Mouse (Mus musculus): ENCODE measurements at regions not wholly inside any gene's neighbourhood (a gene's known extent, or its start where the extent isn't known, plus 50 kb on each side); places are given as distances from the start of the nearest gene placed in this dataset.
A peak's percentile ranks its signal among the peaks of the same experiment; 100 is the strongest.
"Not testable (repeated sequence)": the region's sequence is repeated elsewhere in the genome, so short reads cannot be mapped to it uniquely, and the experiment has no call there.

- no peak for DNase-seq (ENCODE audit: low spot score in 2 of 2)
These were observed 206.2 kb downstream of the Pcsk1 start for GRCm38 (mm10) chr13:75295818-75296217.

GRCm38 (mm10) chr13:75319780-75320179 is 230.2 kb downstream of the Pcsk1 start:
- DNase-seq (ENCODE audit: low spot score in 2 of 2): no peak

- no peak for DNase-seq (ENCODE audit: low spot score in 2 of 2)
These were observed 230.6 kb downstream of the Pcsk1 start for GRCm38 (mm10) chr13:75320239-75320638.

GRCm38 (mm10) chr13:75337054-75337453 is 247.4 kb downstream of the Pcsk1 start:
- DNase-seq (ENCODE audit: low spot score in 2 of 2): no peak

- DNase-seq (ENCODE audit: low spot score in 2 of 2): no peak
These were observed 253.8 kb downstream of the Pcsk1 start for GRCm38 (mm10) chr13:75343422-75343821.

- no peak for DNase-seq (ENCODE audit: low spot score in 2 of 2)
These were observed 277.2 kb downstream of the Pcsk1 start for GRCm38 (mm10) chr13:75366723-75367426.

- DNase-seq (ENCODE audit: low spot score in 2 of 2): no peak
These were observed 278.7 kb downstream of the Pcsk1 start for GRCm38 (mm10) chr13:75368249-75368800.

GRCm38 (mm10) chr13:75377100-75377499 is 287.5 kb downstream of the Pcsk1 start:
- not testable (repeated sequence) for DNase-seq (ENCODE audit: low spot score in 2 of 2)

- DNase-seq (ENCODE audit: low spot score in 2 of 2): no peak
These were observed 288.1 kb downstream of the Pcsk1 start for GRCm38 (mm10) chr13:75377717-75378116.

GRCm38 (mm10) chr13:75384631-75385340 is 295.2 kb downstream of the Pcsk1 start:
- DNase-seq (ENCODE audit: low spot score in 2 of 2): no peak

GRCm38 (mm10) chr13:75389211-75389610 is 299.6 kb downstream of the Pcsk1 start:
- DNase-seq (ENCODE audit: low spot score in 2 of 2): no peak

- DNase-seq (ENCODE audit: low spot score in 2 of 2): no peak
These were observed 300.6 kb downstream of the Pcsk1 start for GRCm38 (mm10) chr13:75390177-75390576.

GRCm38 (mm10) chr13:75399846-75400245 is 306.7 kb upstream of the Ell2 start:
- DNase-seq (ENCODE audit: low spot score in 2 of 2): not testable (repeated sequence)

- DNase-seq (ENCODE audit: low spot score in 2 of 2): peak in 1 of 2 experiments; percentile 4
These were observed 285.8 kb upstream of the Ell2 start for GRCm38 (mm10) chr13:75420726-75421125.

GRCm38 (mm10) chr13:75426971-75427370 is 279.6 kb upstream of the Ell2 start:
- DNase-seq (ENCODE audit: low spot score in 2 of 2): no peak

GRCm38 (mm10) chr13:75439170-75439569 is 267.4 kb upstream of the Ell2 start:
- DNase-seq (ENCODE audit: low spot score in 2 of 2): no peak

GRCm38 (mm10) chr13:75440051-75440450 is 266.5 kb upstream of the Ell2 start:
- no peak for DNase-seq (ENCODE audit: low spot score in 2 of 2)

GRCm38 (mm10) chr13:75460335-75460878 is 246.2 kb upstream of the Ell2 start:
- no peak for DNase-seq (ENCODE audit: low spot score in 2 of 2)

GRCm38 (mm10) chr13:75461273-75461672 is 245.3 kb upstream of the Ell2 start:
- no peak for DNase-seq (ENCODE audit: low spot score in 2 of 2)

GRCm38 (mm10) chr13:75467225-75467624 is 239.3 kb upstream of the Ell2 start:
- DNase-seq (ENCODE audit: low spot score in 2 of 2): no peak

- DNase-seq (ENCODE audit: low spot score in 2 of 2): no peak
These were observed 230.5 kb upstream of the Ell2 start for GRCm38 (mm10) chr13:75475828-75476597.
